Mouse (Mus musculus) c-Kit-positive CD71-negative TER-119-negative erythroid progenitor cells, embryonic 14.5 days (primary cell): ENCODE measurements around the gene Mtf1.

ENCODE experiments used
- DNase-seq: peaks from one replicate; pipeline ENCODE4 v3.0.0-alpha.2; 2013; ENCODE audit warnings: low read depth

The Mtf1 gene

DNA sequence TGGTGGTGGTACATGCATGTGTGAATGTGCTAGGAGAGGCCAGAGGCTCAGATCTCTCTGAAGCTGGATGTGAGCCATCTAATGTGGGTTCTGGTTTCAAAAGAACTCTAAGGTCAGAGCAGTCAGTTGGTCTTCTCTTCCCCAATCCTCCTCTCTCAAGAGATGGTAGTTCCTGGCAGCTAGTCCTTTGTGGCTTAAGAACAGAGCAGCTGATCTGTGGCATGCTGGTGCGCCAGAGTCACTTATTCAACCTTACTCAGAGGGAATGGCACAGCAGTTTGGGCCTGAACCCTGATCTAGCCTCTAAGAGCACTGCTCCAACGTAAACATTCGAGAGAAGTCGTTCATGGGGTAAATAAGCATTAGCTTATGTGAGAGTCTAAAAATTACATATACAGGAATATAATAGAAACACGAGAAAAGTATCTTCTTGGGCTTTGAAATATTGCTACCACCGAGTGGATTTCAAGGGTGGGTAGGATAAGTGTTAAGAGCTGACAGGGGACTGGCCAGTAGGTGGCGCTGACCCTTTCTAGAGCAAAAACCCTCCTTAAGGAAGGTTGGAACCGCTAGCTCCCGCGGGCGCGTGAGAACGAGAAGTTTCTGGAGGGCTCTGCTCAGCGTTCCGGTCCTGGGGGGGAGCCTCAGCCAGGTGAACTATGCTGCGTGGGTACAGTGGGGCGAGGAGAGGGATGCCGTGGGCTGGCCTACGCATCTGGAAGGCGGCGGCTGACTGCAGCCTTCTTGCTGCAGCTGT lies at the start of gene Mtf1:
Gene Mtf1, plus strand, starts transcription at position 553 of the 757 bp plus-strand sequence.
- peak; percentile 92 for DNase-seq

DNA sequence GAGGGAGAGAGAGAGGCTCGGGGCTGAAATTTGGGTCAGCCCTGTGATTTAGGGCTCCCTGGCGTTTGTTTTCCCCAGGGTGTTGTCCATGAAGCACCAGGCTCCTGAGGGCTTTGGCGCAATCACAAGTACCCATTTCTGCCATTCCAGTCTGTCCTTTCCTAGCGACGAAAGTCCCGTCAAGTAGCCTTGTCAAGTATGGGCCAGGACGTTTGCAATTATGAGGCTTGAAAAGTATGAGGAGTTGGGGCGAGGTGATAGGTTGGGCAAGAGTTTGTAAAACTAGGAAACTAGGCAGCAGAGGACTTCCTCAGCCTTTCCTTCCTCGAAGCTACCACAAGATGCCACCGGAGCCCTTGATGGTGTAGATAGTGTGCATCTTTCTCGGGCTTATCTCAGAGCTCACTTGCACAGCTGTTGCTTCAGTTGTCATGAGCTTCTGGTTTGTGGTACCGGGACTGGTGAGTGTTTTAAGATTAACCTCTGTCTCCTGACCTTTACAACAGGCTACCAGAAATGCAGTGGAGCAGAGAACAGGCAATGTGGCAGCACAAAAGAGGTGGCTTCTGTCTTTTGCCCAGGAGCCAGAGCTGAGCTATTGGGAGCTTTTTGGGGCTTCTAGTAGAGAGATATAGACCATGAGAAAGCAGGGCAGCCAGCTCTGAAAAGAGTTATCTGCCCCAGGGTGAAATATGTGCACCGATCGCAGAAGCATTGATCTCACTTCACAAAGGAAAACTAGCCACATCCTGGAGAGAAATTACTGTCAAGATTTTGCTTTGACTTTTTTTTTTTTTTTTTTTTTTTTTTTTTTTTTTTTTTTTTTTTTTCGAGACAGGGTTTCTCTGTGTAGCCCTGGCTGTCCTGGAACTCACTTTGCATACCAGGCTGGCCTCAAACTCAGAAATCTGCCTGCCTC lies 49.4 kb upstream of the Mtf1 start:
- DNase-seq = peak; percentile 63

DNA sequence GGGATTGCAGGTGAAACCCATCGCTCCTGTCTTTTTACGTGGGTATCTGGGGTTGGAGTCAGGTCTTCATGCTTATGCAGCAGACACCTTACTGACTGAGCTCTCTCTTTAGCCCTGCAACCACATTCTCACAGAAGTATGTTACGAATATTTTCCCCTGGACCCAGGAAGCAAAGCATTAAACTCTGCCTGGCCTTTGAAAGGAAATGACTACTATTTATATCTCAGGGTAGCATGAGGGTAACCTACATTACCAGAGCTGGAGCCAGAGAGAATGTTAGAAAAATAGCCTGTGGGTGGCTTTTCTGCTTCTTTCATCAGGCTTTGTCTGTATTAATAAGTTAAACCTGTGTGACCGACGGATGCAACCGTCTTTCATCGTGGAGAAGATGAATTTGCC lies 46.4 kb upstream of the Mtf1 start:
- DNase-seq = no peak

DNA sequence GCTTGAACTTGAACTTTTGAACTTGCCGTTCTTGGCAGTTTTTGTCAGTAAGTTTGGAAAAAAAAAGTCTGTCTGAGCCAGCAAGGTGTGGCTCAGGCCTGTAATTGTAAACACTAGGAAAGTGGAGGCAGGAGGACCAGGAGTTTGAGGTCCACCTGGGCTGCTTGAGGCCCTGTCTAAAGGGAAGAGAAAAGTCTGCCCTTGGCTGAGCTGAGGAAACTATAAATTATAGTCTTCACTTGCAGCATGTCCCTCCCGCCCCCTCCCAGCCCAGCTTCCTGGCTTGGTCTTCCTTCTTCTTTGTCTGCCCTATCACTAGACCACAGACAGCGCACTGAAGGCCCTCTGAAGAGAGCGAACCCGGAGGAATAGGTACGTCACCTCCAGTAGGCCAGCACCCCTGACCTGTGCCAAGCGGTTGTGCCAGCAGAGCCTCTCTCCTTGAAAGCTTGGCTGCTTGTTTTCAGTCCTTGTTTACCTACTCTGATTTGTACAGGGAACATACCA lies 42.5 kb upstream of the Mtf1 start:
- peak; percentile 44 for DNase-seq

DNA sequence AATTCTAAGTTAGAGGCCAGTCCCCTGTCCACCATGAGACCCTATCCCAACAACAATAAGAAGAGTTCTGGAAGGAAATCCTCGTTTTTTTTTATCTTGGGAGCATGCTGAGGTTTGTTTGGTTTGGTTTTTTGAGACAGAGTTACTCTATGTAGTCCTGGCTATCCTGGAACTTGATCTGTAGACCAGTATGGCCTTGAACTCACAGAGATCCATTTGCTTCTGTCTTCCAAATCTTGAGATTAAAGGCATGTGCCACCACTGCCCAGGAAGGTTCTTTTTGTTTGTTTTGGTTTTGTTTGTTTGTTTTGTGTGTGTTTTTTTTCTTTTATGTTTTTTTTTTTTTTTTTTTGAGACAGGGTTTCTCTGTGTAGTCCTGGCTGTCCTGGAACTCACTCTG lies 40.7 kb upstream of the Mtf1 start:
- no peak for DNase-seq

DNA sequence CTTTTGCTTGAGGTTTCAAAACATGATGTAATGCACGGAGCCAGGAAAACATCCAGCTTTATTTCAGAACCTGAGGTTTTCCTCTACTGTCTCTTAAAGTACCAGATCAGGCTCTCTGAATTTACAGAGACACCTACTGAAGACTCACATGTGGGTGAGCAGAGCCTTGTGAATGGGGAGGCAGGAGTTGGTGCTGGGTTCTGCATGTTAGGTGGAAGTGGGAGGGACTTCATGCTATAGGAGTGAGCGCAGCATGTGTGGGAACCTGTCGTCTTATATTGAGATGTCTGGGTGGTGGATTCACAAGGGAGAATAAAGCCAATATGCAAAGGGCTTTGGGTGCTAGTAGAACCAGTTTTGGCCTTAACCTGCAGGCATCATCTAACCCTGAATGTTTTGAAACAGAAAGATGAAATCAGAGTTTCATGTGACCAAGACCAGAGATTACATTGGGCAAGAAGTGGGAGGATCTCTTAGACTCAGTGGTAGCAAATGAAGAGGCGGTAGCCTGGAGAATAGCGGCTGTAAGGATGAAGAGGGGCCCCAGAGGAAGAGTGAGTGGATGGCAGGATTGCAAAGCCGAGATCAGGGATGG lies 38.9 kb upstream of the Mtf1 start:
- DNase-seq = no peak

DNA sequence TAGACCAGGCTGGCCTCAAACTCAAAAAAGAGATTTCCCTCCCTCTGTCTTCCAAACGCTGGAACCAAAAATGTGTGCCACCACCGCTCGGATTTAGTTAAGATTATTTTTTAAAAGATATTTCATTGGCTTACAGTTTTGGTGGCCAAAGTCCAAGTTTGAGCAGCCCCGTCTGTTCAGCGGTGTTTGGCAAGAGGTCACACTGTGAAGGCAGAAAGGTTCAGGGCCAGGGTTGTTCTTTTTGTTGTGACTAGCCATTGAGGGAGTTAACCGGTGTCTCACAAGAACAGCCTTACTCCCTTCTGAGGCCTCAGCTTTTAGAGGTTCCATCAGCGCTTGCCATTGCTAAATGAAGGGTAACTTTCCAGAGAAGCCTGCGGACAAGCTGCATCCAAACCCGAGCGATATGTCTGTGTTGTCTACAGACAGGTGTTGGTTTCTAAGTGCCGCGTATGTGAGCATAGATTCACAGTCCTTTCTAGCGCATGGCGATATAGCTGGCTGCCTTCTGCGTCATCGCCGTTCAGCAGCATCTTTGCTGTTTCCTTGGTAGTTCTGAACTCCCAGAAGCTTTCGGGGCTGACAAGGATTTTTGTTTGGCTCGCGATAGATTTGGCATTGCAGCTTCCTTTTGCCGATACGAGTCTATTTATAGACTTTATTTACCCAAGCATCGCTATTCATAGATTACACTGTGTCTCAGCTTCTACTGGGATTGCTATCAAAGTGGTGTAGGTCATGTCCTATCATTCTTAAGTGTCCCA lies 35.9 kb upstream of the Mtf1 start:
- DNase-seq = no peak

DNA sequence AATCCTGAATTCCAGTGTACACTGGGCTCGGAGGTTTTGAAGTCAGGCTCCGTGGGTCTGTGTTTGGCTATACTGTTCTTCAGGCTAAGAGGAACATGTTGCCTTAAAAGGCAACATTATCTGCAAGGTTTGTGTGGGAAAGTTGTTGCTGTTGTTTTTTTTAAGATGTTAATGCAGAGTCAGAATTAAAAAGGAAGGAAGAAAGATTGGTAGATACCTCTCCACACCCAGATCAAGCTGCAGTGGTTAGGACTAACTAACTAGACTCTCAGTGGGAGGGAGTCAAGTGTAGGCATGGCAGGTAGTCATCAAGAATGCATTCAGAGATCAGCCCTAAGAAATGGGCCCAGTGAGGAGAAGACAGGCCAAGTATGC lies 35.4 kb upstream of the Mtf1 start:
- DNase-seq = no peak

DNA sequence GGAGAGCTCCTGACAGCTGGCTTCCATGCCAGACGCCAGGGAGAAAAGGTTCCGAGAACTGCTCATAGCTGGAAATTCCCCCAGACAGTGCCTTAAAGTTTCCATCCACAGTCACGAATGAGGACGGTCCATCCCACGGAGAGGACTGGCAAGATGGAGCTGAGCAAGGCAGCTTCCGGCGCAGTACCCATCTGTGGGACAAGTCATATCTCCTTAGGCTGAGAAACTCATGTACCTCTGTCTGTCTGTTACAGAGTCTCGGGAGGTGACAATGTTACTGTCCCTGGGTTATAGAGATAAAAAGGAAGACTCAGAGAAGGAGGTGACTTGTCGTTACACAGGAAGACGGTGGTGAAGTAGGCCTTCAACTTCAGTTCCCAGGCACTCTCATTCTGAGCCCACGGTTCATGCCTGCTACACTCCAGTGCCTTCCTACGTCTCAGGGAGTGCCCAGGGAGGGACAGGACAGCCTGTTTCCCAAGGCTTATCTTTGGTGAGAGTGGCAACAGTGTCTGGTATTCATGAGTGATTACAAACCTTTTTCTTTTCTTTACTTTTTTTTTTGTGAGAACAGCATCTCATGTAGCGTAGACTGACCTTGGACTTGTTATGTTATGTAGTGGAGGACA lies 32.8 kb upstream of the Mtf1 start:
- DNase-seq = no peak

DNA sequence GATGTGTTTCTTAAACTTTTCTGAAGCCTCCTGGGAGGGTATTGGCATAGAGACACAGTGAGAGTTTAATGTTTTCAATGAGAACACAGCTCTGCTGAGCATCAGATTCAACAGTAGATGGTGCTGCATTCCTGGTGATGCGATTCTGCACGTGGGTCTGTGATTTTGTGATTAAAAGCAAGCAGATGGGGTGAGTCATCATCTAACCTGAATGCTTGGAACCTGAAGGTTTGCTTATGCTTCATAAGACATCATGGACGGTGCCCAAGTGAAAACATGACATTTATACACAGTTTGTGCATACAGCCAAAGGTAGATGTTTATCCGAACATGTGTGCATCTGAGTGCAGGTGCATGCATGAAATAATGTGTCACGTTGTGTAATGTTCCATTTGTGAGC lies 31.3 kb upstream of the Mtf1 start:
- DNase-seq = no peak

DNA sequence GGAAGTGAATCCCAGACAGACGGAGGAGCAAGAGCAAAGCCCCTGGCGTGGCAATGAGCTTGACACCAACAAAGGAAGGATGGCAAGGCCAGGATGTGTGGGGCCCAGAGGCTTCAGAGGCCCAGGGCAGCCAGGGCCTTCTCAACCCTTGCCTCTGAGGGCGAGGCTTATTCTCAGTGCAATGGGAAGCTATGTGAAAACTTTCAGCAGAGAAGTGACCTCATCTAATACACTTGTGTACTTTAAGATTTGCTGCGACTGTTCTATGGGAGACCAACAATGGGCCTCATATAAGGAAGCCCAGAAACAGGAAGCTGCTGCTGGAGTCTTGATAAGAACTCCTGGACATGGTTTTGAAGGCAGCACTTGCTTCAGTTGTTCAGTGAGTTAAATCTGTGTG lies 29.8 kb upstream of the Mtf1 start:
- DNase-seq = peak; percentile 45

DNA sequence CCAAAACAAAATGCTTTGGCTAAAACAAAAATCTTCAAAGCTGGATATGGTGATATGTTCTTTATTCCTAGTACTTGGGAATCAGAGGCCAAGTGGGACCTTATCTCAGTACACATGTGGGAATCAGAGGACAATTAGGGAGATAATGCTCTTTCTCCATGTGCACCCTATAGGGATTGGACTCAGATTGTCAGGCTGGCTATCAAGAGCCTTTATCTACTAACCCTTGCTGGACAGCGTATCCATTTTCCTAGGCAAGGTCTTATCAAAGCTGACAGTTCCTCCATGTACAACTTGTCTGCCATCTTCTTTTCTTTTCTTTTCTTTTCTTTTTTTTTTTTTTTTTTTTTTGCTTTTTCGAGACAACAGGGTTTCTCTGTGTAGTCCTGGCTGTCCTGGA lies 28.5 kb upstream of the Mtf1 start:
- DNase-seq = no peak

DNA sequence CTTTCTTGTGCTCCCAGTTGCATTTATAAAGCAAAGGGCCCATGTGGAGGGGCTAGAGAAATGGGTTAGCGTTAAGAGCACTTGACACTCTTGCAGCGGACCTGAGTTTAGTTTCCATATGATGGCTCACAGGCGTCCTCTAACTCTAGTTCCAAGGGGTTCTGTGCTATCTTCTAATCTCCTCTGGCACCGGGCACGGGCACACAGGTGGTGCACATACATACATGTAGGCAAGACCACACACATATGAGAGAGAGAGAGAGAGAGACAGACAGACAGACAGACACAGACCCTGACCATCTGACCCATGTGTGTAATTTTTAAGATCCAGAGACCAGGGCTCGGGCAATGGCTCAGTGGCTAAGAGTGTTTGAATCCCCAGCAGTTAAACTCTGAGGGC lies 27.9 kb upstream of the Mtf1 start:
- no peak for DNase-seq

DNA sequence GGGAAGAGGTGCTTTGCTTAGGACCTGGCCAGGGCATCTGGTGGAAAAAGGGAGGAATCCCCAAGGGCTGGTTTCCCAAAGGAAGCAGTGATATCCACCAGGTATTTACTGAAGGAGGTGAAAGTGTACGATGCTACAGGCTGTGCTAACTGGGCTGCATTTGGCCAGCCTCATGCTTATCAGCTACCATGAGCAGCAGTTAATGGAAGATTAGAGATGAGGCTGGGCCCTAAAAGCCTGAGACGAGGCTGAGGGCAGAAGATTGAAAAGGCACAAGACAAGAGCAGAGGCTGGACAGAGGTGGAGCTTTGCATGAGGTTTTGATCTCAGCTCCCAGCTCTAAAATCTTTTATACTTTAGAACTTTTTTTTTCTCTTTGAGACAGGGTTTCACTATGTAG lies 27.5 kb upstream of the Mtf1 start:
- DNase-seq = no peak

DNA sequence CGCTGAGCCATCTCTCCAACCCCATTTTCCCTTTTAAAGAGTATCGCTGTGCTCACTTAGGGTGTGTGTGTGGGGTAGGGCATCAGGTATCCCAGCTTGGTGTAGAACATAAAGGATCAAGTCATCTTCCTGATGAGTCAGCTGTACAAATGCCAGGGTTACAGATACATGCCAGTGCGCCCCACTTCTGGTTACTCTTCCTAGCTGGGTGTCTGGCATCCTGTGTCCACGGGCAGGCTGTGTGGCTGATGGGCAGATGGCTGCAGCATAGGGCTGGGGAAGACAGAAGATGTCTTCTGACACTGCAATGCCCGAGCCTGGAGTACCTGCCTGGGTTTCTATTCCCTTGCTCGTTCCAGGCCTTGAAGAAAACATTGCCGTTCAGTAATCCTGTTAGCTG lies 20.5 kb upstream of the Mtf1 start:
- DNase-seq = no peak

DNA sequence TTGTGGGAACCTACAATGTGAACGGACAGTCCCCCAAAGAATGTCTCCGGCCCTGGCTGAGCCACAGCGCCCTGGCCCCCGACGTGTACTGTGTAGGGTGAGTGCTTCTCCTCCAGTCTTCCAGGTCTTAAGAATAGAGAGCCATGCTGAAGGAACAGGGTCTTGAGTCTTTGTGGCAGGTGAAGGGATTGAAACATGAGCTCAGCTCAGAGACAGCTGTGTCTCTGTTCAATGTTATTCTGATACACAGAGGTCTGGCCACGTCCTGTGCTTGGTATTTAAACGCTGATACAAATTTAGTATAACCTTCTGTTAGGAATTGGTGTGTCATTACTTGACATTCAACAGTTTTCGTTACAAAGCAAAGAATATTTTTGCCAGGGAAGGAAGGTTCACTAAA lies 19.5 kb upstream of the Mtf1 start:
- DNase-seq = no peak

DNA sequence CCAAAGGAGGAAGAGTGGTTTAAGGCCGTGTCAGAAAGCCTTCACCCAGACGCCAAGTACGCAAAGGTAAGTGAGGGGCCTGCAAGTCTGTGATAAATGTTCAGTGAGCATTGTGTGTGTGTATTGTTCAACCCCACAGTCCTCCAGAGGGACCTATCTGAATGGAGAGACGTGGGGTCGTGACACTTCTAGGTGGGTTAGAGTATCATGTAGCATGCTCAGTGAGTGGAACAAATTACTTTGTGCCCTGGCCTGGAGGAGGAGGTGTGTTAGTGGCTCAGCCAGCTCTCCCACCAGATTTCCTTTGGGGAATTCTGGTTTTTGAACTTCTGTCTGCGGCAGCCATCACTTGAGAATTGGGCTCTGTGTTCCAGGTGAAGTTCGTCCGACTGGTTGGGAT lies 18.0 kb upstream of the Mtf1 start:
- DNase-seq = no peak

DNA sequence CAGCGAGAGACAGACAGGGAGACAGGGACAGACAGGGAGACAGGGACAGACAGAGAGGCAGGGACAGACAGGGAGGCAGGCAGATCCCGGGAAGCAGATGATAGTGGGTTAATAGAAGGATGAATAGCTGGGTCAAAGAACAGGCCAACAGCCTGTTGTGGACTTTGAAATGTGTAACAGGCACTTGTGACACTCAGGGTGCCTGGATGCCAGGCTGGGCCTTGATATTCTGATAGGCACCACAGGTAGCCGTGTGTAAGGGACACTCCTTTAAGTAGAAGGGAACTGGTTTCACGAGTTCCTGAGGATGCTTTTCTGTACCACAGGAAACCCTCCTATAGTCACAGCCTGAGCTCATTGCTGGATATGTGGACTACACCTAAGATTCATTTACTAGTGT lies 11.9 kb upstream of the Mtf1 start:
- DNase-seq = no peak

DNA sequence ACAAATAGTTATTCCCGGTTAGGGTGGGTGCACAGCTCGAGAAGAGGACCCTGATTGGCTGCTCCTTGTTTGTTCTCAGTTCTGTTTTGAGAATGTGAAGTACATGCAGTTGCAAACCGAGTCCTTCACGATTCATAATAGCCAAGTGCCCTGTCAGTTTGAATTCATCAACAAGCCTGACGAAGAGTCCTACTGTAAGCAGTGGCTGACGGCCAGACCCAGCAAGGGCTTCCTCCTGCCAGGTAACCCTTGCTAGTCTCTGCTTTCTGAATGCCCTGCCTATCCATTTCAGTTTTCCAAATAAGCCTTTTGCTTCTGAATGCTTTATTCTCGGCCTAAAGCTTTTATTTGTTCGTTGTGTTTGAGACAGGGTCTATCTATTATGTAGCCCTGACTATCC lies 9.8 kb upstream of the Mtf1 start:
- DNase-seq = no peak

DNA sequence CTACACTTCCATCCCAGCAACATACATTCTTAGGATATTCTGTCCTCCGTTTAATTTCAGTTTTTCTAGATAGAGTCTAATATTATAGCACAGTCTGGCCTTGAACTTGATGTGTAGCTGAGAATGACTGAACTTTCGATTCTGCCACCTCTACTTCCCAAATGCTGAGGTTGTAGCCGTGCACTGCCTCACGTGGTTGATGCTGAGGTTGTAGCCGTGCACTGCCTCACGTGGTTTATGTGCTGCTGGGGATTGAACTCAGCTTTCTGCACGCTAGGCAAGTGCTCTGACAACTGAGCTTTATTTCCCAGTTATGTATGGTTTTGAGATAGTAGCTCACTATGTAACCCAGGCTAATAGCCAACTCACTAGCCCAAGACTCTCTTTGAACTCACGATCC lies 5.8 kb upstream of the Mtf1 start:
- no peak for DNase-seq

DNA sequence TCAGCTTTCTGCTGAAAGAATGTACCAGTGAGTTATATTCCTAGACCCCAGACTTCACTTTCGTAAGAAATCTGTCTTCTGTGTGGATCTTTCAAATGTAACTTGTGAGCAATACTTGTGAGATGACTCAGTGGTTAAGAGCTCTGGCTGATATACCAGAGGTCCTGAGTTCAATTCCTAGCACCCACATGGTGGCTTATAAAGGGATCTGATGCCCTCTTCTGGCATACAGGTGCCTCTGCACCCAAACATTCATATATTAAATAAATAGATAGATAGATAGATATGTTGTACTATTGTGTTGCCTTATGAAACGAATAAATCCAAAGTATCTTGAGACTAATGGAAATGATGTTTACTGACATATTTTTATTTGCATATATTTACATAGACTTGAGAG lies 5.0 kb upstream of the Mtf1 start:
- no peak for DNase-seq
